Mouse (Mus musculus) hematopoietic stem cell, adult 5-6 weeks (primary cell): Measurements from ENCODE around the gene Ppm1a. TPM values are rescaled to one million over a fixed set of nuclear protein-coding genes. Genes with fewer than 3 reads are reported as not detected.

Source experiments
- ATAC-seq, 2 experiments: fragments of 125-278 bp in 1 of 2; replicated peaks in 1 of 2; 2 replicates each; pipeline ENCODE4 v1.8.0; 2016 to 2017; ENCODE audit warnings: inconsistent platforms in 2 of 2, mild to moderate bottlenecking in 2 of 2, moderate number of reproducible peaks in 2 of 2, low read depth in 1 of 2, moderate TSS enrichment in 1 of 2; ENCODE audit not compliant: low FRiP score in 2 of 2, poor library complexity in 2 of 2, severe bottlenecking in 2 of 2, insufficient read depth in 1 of 2, low TSS enrichment in 1 of 2
- total RNA-seq: library from RNA; stranded (forward); fragments of 172-1452, 232-1000 nt; gene quantifications from 2 replicates; pipeline ENCODE4 v1.2.3, GENCODE M21; 2017

Gene Ppm1a
- total RNA-seq: 106 and 108 TPM in 2 replicates

- no peak for ATAC-seq
Observed at GRCm38 (mm10) chr12:72757086-72757485, at the start of gene Ppm1a. Gene Ppm1a (plus strand): TSS chr12:72757455.

GRCm38 (mm10) chr12:72709981-72710380 is 47.3 kb upstream of the Ppm1a start:
- ATAC-seq: no peak

- ATAC-seq: no peak
Observed at GRCm38 (mm10) chr12:72714896-72715295, 42.4 kb upstream of the Ppm1a start.

GRCm38 (mm10) chr12:72715846-72716245 is 41.4 kb upstream of the Ppm1a start:
- no peak for ATAC-seq

GRCm38 (mm10) chr12:72719046-72719445 is 38.2 kb upstream of the Ppm1a start:
- ATAC-seq: no peak

GRCm38 (mm10) chr12:72719452-72720087 is 37.7 kb upstream of the Ppm1a start:
- no peak for ATAC-seq

- no peak for ATAC-seq
Observed at GRCm38 (mm10) chr12:72721710-72722109, 35.5 kb upstream of the Ppm1a start.

GRCm38 (mm10) chr12:72723965-72724364 is 33.3 kb upstream of the Ppm1a start:
- ATAC-seq: no peak

GRCm38 (mm10) chr12:72727021-72727420 is 30.2 kb upstream of the Ppm1a start:
- no peak for ATAC-seq

- no peak for ATAC-seq
Observed at GRCm38 (mm10) chr12:72727611-72728010, 29.6 kb upstream of the Ppm1a start.

GRCm38 (mm10) chr12:72734112-72734511 is 23.1 kb upstream of the Ppm1a start:
- no peak for ATAC-seq

- ATAC-seq: no peak
Observed at GRCm38 (mm10) chr12:72741176-72741575, 16.1 kb upstream of the Ppm1a start.

GRCm38 (mm10) chr12:72744803-72745360 is 12.4 kb upstream of the Ppm1a start:
- peak; percentile 14 to 46; a peak in 2 of 4 replicates for ATAC-seq

GRCm38 (mm10) chr12:72745486-72745885 is 11.8 kb upstream of the Ppm1a start:
- ATAC-seq: no peak

GRCm38 (mm10) chr12:72748341-72748740 is 8.9 kb upstream of the Ppm1a start:
- peak in 1 of 2 experiments; percentile 49; a peak in 2 of 4 replicates for ATAC-seq

GRCm38 (mm10) chr12:72748841-72749240 is 8.4 kb upstream of the Ppm1a start:
- no peak for ATAC-seq

- no peak for ATAC-seq
Observed at GRCm38 (mm10) chr12:72749500-72749899, 7.8 kb upstream of the Ppm1a start.

- ATAC-seq: no peak
Observed at GRCm38 (mm10) chr12:72750016-72750415, 7.2 kb upstream of the Ppm1a start.

GRCm38 (mm10) chr12:72750606-72751005 is 6.6 kb upstream of the Ppm1a start:
- no peak for ATAC-seq
